Comparison of ENCODE assay signal across 11 mouse cellular contexts in genomic region chr11:12416899-12417298, GRCm38 (mm10). TPM values are rescaled to one million over a fixed set of nuclear protein-coding genes. Genes with fewer than 3 reads are reported as not detected.
A peak's percentile ranks its signal among the peaks of the same experiment; 100 is the strongest.
DNase-seq lines count a peak whose midpoint lies in the region; ATAC-seq lines count a peak whose summit lies in the region.
"Had no signal": no experiment of that assay in that cellular context is flagged by ENCODE, and none has a peak within 500 bp of the region (broad histone marks: within the 10 kb centered on the region; RNA-seq: fewer than 3 reads in every experiment).

No protein-coding gene starts in this region.

- peak; percentile 26 to 42 for DNase-seq in cerebellum, postnatal 4 days (ENCODE audit: low spot score in 2 of 2)
- DNase-seq in cerebellum, postnatal 36 days, result no peak
- DNase-seq in kidney, postnatal 14 days, result peak; percentile 35
- DNase-seq in adrenal gland, postnatal 14 days, result peak; percentile 47
- no peak for DNase-seq in embryo, embryonic 10 days (ENCODE audit: low spot score)
- DNase-seq: liver, embryonic 13.5 days had no signal

- H3K9me3 ChIP-seq in kidney, embryonic 15.5 days (replicated peaks), result no peaks in the 10 kb centered on the region
- H3K9me3 ChIP-seq in lung, embryonic 16.5 days (ENCODE audit: control insufficient read depth, low read length), result no peaks in the 10 kb centered on the region
- H3K9me3 ChIP-seq: heart, embryonic 13.5 days; liver, embryonic 13.5 days; neural tube, embryonic 13.5 days had no signal

- H3K27me3 ChIP-seq in kidney, embryonic 15.5 days, result no peaks in the 10 kb centered on the region
- no peaks in the 10 kb centered on the region for H3K27me3 ChIP-seq in lung, embryonic 16.5 days (ENCODE audit: control insufficient read depth, insufficient read depth, low read depth, low read length)
- H3K27me3 ChIP-seq: heart, embryonic 13.5 days; liver, embryonic 13.5 days; neural tube, embryonic 13.5 days had no signal

- H3K36me3 ChIP-seq in kidney, embryonic 15.5 days, result no peaks in the 10 kb centered on the region
- H3K36me3 ChIP-seq in lung, embryonic 16.5 days (ENCODE audit: control insufficient read depth, insufficient read depth, low read length), result no peaks in the 10 kb centered on the region
- H3K36me3 ChIP-seq: heart, embryonic 13.5 days; liver, embryonic 13.5 days; neural tube, embryonic 13.5 days had no signal

- no peaks in the 10 kb centered on the region for H3K4me1 ChIP-seq in kidney, embryonic 15.5 days
- peaks cover 13% of the 10 kb centered on the region for H3K4me1 ChIP-seq in lung, embryonic 16.5 days (replicated peaks; ENCODE audit: control insufficient read depth, insufficient read depth, low read length)
- H3K4me1 ChIP-seq: liver, embryonic 13.5 days had no signal

- H3K4me3 ChIP-seq in kidney, embryonic 15.5 days (replicated peaks), result no peak overlapping the region
- no peak overlapping the region for H3K4me3 ChIP-seq in lung, embryonic 16.5 days (ENCODE audit: low read length)
- H3K4me3 ChIP-seq: heart, embryonic 13.5 days; liver, embryonic 13.5 days; neural tube, embryonic 13.5 days had no signal

- ATAC-seq in kidney, embryonic 15.5 days (replicated peaks; ENCODE audit: low FRiP score), result no peak
- peak; percentile 23; the same call in 1 of the 2 replicates for ATAC-seq in lung, embryonic 16.5 days (ENCODE audit: low read depth)
- no peak for ATAC-seq in activated CD4-positive, CD25-positive, alpha-beta regulatory T cell, adult 4 months

- no peak overlapping the region for H3K4me2 ChIP-seq in kidney, embryonic 15.5 days
- no peak overlapping the region for H3K4me2 ChIP-seq in lung, embryonic 16.5 days (ENCODE audit: low read depth, low read length)
- H3K4me2 ChIP-seq: heart, embryonic 13.5 days; liver, embryonic 13.5 days; neural tube, embryonic 13.5 days had no signal

- H3K27ac ChIP-seq in kidney, embryonic 15.5 days, result no peak overlapping the region
- no peak overlapping the region for H3K27ac ChIP-seq in lung, embryonic 16.5 days (ENCODE audit: low read length)
- H3K27ac ChIP-seq: heart, embryonic 13.5 days; liver, embryonic 13.5 days; neural tube, embryonic 13.5 days had no signal

- whole genome bisulfite sequencing in kidney, embryonic 15.5 days, result 87% methylated on average over 7 of the region's 7 CpGs
- WGBS in lung, embryonic 16.5 days, result 66% methylated on average over 7 of the region's 7 CpGs

- H3K9ac ChIP-seq in kidney, embryonic 15.5 days, result no peak overlapping the region
- H3K9ac ChIP-seq in lung, embryonic 16.5 days (ENCODE audit: low read length), result no peak overlapping the region
- H3K9ac ChIP-seq: heart, embryonic 13.5 days; liver, embryonic 13.5 days; neural tube, embryonic 13.5 days had no signal

RNA-seq across cellular contexts. Expression of gene Cobl, which starts 47.9 kb away (rescaled TPM):
- polyA plus RNA-seq in kidney, embryonic 15.5 days (2015; fragmentation: Nextera tagmentation; extraction: Ambion mirVana), result 7.7 and 10.4 TPM in 2 replicates
- 3.1 and 4.1 TPM in 2 replicates for total RNA-seq in adrenal gland, postnatal 14 days (2021)
- 12.4 and 12.6 TPM in 2 replicates for polyA plus RNA-seq in lung, embryonic 16.5 days (2015; fragmentation: Nextera tagmentation; extraction: Ambion mirVana)
- polyA plus RNA-seq in activated CD4-positive, CD25-positive, alpha-beta regulatory T cell, adult 4 months (2017; shearing (Covaris generic)), result not detected

Comparison
In these comparisons a context has a peak if more than half of its experiments do, and no peak if none do; other contexts are left out.
1. DNase-seq: peak in cerebellum, postnatal 4 days (2 of 2), kidney, postnatal 14 days (single experiment) and adrenal gland, postnatal 14 days (single experiment); none in cerebellum, postnatal 36 days (0 of 2) and embryo, embryonic 10 days (single experiment).